Mouse (Mus musculus): Measurements from ENCODE around the gene Vmn1r11.

Vmn1r11 gene

GRCm38 (mm10) chr6:57133155-57133554, at the start of gene Vmn1r11:
Vmn1r11 (plus strand) TSS chr6:57133455.
- no peak for DNase-seq (ENCODE audit: low read depth, low spot score)

GRCm38 (mm10) chr6:57106358-57106757, 26.9 kb upstream of the Vmn1r11 start:
- peak; percentile 0 for DNase-seq (ENCODE audit: low read depth, low spot score)

- no peak for DNase-seq (ENCODE audit: low read depth, low spot score)
Observed at GRCm38 (mm10) chr6:57109154-57109553, 24.1 kb upstream of the Vmn1r11 start, which contains the start of gene Vmn1r10. Vmn1r10 (plus strand) TSS chr6:57109454.

GRCm38 (mm10) chr6:57156619-57157018, 23.4 kb downstream of the Vmn1r11 start, which contains the start of gene Vmn1r12:
Vmn1r12 (plus strand) TSS chr6:57156919.
- no peak for DNase-seq (ENCODE audit: low read depth, low spot score)
